Mouse (Mus musculus): ENCODE measurements around the gene Soga1. TPM values are rescaled to one million over a fixed set of nuclear protein-coding genes. Genes with fewer than 3 reads are reported as not detected.

Soga1 gene
- total RNA-seq, 2 experiments from 2014 or later, result 63.0 to 66.5 TPM

DNA sequence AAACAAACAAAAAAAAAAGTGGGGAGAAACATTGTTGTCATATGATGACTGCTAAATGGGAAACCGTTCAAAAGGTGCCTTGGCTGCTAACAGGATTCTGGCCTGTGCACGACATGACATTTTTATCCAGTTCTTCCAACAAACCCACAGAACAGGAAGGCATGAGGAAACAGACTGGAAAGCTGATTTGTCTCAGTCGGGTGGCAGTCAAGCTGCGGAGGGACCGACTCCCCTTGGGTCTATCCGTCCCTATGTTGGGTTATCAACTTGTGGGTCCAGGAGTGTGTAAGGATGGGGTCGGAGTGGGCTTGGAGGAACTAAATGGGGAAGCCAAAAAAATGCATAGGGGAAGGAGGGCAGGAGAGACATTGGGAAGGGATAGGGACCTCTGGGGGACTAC lies 37.6 kb downstream of the Soga1 start:
- no peak for DNase-seq (ENCODE audit: low spot score in 2 of 2)

DNA sequence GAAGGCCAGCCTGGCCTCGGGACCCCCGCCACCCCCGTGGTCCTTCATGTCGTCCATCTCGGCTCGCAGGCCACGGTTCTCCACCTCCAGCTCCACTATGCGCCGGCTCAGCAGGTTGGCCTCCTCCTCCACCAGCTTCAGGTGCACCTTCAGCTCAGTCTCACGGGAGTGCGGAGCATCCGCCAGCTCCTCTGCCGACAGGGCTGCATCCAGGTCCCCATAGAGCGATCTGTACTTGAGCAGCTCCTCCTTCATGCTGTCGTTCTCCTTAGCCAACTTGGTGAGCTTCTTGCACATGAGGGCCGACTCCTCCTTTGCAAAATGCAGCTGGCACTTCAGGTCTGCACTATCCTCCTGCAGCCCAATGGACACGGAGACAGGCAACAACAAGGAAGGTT lies 38.4 kb downstream of the Soga1 start:
- DNase-seq (ENCODE audit: low spot score in 2 of 2), result no peak

DNA sequence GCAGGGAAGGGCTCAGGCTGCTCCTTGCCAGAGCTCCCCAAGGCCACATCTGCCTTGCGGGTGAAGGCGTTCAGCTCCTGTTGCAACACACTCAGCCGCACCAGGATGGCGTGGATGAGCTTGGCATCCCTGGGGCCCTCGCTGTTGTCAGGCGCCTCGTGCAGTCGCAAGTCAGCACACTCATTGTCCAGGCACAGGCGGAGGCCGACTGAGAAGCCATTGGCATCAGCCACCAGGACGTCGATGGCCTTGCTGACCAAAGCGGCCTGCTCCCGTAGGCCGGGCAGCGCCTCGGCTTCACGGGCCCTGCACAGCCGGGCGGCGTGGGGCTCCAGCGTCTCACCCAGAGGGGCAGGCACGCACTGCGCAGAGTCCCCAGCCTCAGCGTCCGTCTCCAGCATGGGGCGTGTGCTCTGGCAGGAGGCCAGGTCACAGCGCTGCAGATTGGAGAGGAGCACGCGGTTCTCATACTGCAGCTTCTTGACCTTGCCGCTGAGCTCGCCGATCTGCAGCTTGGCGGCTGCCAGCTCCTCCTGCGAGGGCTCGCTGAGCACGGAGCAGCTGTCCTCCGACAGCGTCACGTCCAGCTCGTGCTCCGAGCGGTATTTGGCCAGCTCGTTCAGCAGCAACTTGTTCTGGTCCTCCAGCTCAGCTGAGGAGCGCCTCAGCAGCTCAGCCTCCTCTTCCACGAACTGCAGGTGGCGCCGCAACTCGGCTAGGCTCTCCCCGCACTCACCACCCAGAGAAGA lies 39.0 kb downstream of the Soga1 start:
- no peak for DNase-seq (ENCODE audit: low spot score in 2 of 2)

- no peak for DNase-seq (ENCODE audit: low spot score in 2 of 2)
Measured at GRCm38 (mm10) chr2:157037303-157037702, 41.8 kb downstream of the Soga1 start.

GRCm38 (mm10) chr2:157036400-157036799 lies 42.7 kb downstream of the Soga1 start:
- no peak for DNase-seq (ENCODE audit: low spot score in 2 of 2)

DNA sequence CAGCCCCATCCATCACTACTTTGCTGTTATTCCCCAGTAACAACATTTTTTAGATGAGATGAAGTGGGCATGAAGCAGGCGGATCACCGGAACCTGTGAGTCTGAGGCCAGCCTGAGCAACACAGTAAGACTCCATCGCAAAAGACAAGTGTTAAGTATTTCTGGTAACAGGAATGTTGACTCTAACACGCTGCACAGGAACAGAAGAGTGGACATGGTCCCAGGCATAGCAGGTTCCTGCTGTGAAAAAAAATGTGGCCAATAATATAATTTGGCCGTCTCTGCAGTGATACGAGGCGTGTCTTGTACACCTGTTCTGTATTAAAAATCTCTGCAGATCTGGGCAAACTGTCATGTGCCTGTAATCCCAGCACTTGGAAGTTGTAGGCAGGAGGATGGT lies 43.7 kb downstream of the Soga1 start:
- no peak for DNase-seq (ENCODE audit: low spot score in 2 of 2)

DNA sequence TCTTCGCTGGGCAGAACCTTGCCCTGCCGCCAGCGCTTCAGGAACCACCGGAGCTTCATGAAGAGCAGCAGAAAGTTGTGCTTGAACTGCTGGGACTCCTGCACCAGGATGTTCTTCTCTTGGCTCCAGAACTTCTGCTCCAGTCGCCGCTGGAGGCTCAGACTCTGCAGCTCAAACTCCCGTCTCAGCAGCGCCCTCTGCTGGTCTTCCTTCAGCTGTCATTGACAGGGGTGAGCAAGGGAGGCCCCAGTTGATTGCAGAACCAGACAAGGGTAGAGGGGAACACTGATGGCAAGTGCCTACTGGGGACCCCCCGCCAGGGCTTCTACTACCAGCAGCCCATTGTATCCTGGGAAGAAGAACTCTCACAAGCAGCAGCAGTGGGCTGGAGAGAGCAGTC lies 48.2 kb downstream of the Soga1 start:
- DNase-seq (ENCODE audit: low spot score in 2 of 2), result peak; percentile 77 to 87

DNA sequence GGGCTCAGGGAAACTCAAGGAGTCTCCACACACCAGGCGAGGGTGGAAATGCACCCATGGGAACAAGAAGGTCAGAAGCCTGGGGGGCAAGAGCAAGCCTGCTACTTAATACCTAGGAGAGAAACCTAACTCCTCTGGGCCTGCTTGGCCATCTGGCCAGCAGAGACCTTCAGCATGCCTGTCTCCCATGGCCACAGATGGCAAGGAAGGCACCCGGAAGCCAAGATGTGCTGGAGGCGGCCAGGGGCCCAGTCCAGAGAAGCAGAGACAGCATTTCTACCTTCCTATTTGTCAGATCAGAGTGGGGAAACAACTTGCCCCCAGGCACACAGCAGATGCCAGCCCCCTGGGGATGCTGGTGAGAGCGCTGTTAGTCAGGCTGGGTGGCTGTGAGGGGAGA lies 50.8 kb downstream of the Soga1 start:
- DNase-seq (ENCODE audit: low spot score in 2 of 2), result no peak

GRCm38 (mm10) chr2:157027106-157028008 lies 51.7 kb downstream of the Soga1 start:
- peak; percentile 42 to 69 for DNase-seq (ENCODE audit: low spot score in 2 of 2)

- DNase-seq (ENCODE audit: low spot score in 2 of 2), result no peak
Measured at GRCm38 (mm10) chr2:157021156-157021555, 57.9 kb downstream of the Soga1 start.

DNA sequence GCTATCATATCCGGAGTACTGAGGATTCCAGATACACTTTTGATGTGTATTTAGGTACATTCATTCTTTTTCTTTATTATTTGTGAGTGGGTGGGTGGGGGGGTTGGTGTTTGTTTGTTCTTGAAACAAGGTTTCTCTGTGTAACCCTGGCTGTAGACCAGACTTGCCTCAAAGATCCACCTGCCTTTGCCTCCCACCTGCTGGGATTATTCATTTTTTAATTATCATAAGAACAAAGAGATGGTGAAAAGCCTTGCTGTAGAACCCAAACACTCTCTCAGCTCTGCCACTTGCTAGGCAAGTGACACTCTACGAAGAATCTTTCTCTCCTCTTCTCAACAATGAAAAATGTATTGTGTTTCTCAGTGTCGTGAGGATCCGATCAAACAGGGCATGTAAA lies 59.8 kb downstream of the Soga1 start:
- DNase-seq (ENCODE audit: low spot score in 2 of 2), result no peak

GRCm38 (mm10) chr2:157016529-157017270 lies 62.4 kb downstream of the Soga1 start:
- no peak for DNase-seq (ENCODE audit: low spot score in 2 of 2)

GRCm38 (mm10) chr2:157012341-157012740 lies 66.7 kb downstream of the Soga1 start:
- no peak for DNase-seq (ENCODE audit: low spot score in 2 of 2)

GRCm38 (mm10) chr2:157010634-157011310 lies 68.3 kb downstream of the Soga1 start:
- no peak for DNase-seq (ENCODE audit: low spot score in 2 of 2)

- DNase-seq (ENCODE audit: low spot score in 2 of 2), result no peak
Measured at GRCm38 (mm10) chr2:157010121-157010520, 68.9 kb downstream of the Soga1 start.

DNA sequence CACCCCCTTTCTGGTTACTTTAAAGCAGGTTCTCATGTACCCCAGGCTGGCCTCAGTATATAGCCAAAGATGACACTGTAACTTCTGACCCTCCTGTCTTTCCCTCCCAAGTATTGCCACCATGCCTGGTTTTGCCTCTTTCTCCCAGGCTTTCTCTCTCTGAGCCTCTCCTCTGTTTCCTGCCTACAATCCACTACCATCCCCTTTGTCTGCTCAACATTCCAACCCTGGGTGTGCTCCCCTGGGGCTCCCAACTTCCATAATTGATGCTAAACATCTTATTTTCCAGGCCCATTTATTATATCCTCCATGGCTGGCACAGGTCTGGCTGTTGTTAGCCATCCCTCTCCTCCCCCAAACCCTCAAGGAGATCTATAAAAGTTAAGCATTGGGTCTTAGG lies 70.5 kb downstream of the Soga1 start:
- no peak for DNase-seq (ENCODE audit: low spot score in 2 of 2)

DNA sequence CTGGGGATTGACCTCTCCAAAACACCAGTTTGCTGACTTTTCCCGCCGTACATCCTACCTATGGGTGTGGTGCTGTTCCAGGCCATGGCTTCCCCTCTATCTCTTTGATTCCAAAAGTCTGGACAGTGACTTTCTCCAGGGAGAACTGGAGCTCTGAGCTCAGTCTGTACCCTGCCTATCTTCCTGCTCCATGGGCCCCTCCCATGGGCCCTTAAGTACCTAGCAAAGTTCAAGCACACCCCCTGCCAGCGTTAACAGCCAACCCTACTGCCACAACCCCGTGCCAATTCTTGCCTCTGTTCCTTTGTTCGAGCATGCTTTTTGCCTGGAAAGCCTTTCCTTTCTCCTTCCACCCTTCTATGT lies 71.8 kb downstream of the Soga1 start:
- no peak for DNase-seq (ENCODE audit: low spot score in 2 of 2)

DNA sequence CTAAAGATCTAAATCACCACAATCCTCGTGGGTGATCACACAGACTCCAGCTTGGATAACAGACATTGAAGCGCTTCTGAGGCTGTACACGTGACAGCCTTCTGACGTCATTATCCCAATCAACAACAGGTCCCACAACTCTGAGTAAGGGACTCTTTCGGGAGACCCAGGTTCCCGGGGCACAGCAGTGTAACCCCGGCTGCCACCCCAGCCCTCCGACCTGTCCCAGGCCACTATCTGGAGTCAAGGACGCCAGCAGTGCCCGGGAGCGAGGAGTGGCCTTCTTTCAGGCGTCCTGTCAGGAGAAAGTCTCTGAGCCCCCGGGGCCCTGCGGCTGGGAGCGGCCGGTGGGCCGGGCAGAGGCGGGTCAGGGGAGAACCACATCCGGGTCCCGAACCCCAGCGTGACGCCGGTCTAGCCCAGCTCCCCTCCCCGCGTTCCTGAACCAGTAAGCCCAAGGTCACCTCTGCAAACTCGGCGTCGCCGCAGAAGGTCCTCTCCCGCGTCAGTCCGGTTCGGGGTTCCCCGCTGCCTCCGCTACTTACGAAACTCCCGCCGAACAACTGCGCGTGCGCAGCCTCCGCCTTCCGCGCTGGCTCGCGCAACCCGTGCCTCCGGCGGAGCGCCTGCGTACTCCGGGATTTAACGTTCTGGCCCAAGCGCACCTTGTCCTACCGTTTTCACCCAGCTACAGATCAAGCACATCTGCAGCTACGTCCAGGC lies 72.4 kb downstream of the Soga1 start, which contains the start of gene Dsn1:
Gene Dsn1 (minus strand): TSS at position 644 of the 723 bp plus-strand sequence.
- DNase-seq (ENCODE audit: low spot score in 2 of 2), result peak; percentile 82 to 91

GRCm38 (mm10) chr2:157002321-157002720 lies 76.7 kb downstream of the Soga1 start:
- DNase-seq (ENCODE audit: low spot score in 2 of 2), result no peak

GRCm38 (mm10) chr2:156998263-156998662 lies 80.8 kb downstream of the Soga1 start:
- DNase-seq (ENCODE audit: low spot score in 2 of 2), result no peak

Measured in layer of hippocampus, postnatal 14 days (tissue).